ENCODE assay signal across 12 mouse cellular contexts in the genomic region with DNA sequence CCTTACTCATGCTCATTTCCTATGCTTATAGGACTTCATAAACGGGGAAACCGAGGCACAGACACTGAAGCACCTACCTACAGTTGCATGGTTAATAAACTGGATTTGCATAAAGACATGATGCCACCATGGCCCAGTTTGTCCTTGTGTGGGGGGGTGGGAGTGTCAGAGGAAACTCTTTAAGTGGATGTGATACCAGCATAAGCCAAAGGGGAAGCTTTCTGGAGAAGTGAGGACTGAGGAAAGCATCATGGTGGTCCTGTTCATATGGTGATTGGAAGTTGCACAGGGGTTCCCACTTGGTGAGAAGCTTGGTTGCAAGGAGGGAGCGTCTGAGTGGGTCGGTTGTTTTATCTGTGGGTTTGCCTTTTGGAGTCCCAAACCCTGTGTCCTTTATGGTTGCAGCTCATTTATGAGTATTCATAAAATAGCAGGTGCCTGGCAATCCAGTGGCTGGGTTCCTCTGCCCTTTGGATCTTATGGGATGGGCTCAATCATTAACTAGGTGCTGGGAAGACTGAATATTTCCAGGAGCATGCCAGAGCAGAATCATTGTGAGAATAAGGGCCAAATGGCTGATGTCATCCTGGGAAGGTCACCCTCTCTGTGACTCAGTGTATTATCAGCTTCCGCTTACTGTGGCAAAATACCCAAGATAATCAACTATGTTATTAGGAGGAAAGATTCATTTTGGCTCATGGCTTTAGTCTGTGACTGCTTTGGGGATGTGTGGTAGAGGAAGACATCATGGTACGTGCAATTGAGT.
DNase-seq lines count a peak whose midpoint lies in the region; ATAC-seq and TF ChIP-seq lines count a peak whose summit lies in the region.
"Had no signal": no experiment of that assay in that cellular context is flagged by ENCODE, and none has a peak within 500 bp of the region (broad histone marks: within the 10 kb centered on the region; RNA-seq: fewer than 3 reads in every experiment).

No protein-coding gene starts in this region.

- H3K36me3 ChIP-seq in heart, postnatal 0 days (replicated peaks; ENCODE audit: control insufficient read depth, insufficient read depth, low read length): no peaks in the 10 kb centered on the region
- H3K36me3 ChIP-seq in heart, adult 2 months (ENCODE audit: control insufficient read depth, insufficient read depth, low read length): no peaks in the 10 kb centered on the region; the same call in 1 of the 2 replicates
- no peaks in the 10 kb centered on the region for H3K36me3 ChIP-seq in intestine, embryonic 15.5 days
- no peaks in the 10 kb centered on the region for H3K36me3 ChIP-seq in liver, postnatal 0 days (replicated peaks; ENCODE audit: insufficient read depth, low read length)
- H3K36me3 ChIP-seq: heart, embryonic 12.5 days; liver, embryonic 13.5 days had no signal

- DNase-seq in heart, postnatal 0 days (ENCODE audit: low spot score): peak; percentile 18
- no peak for DNase-seq in heart, adult 2 months
- DNase-seq in adrenal gland, postnatal 10 days: peak; percentile 49
- DNase-seq in liver, postnatal 0 days: peak; percentile 30
- DNase-seq in gastrocnemius, postnatal 14 days: no peak
- DNase-seq in cerebellum, adult 11 months: no peak
- DNase-seq in thymus, postnatal 14 days: no peak
- DNase-seq: cerebellum, adult 2 months; liver, embryonic 13.5 days had no signal

- 74% methylated on average over 6 of the region's 6 CpGs for WGBS in heart, postnatal 0 days
- 81% methylated on average over 6 of the region's 6 CpGs for WGBS in heart, adult 2 months
- 63% methylated on average over 6 of the region's 6 CpGs for WGBS in intestine, embryonic 15.5 days
- 66% methylated on average over 6 of the region's 6 CpGs for WGBS in liver, postnatal 0 days (ENCODE audit: insufficient replicate concordance)

- H3K79me2 ChIP-seq in heart, adult 2 months (replicated peaks; ENCODE audit: control insufficient read depth, insufficient read depth, low read length): no peaks in the 10 kb centered on the region

- no peak for TF ChIP-seq POLR2A in heart, adult 2 months (IDR thresholded peaks at IDR 0.05; ENCODE audit: insufficient read depth, low read depth, low read length)

- no peak for TF ChIP-seq EP300 in heart, postnatal 0 days (IDR thresholded peaks at IDR 0.05; ENCODE audit: low read depth)
- no peak for TF ChIP-seq EP300 in heart, adult 2 months (IDR thresholded peaks at IDR 0.05; ENCODE audit: insufficient read depth, low read depth, low read length)
- TF ChIP-seq EP300 in liver, postnatal 0 days (IDR thresholded peaks at IDR 0.05; ENCODE audit: low read depth): no peak

- H3K4me1 ChIP-seq in heart, postnatal 0 days (ENCODE audit: control insufficient read depth, insufficient read depth): peaks cover 6% of the 10 kb centered on the region; the same call in 1 of the 2 replicates
- peaks cover 10% of the 10 kb centered on the region for H3K4me1 ChIP-seq in heart, adult 2 months (ENCODE audit: control insufficient read depth, insufficient read depth, low read length)
- H3K4me1 ChIP-seq in intestine, embryonic 15.5 days (replicated peaks): peaks cover 26% of the 10 kb centered on the region
- H3K4me1 ChIP-seq in liver, postnatal 0 days (ENCODE audit: insufficient read depth): peaks cover 24% of the 10 kb centered on the region

- TF ChIP-seq CTCF in heart, postnatal 0 days (IDR thresholded peaks at IDR 0.05; ENCODE audit: low read depth): no peak
- TF ChIP-seq CTCF in heart, adult 2 months (IDR thresholded peaks at IDR 0.05): no peak
- TF ChIP-seq CTCF in liver, postnatal 0 days (IDR thresholded peaks at IDR 0.05; ENCODE audit: low read depth): no peak

- no peak overlapping the region for H3K9ac ChIP-seq in heart, postnatal 0 days (replicated peaks; ENCODE audit: low read depth, low read length)
- no peak overlapping the region for H3K9ac ChIP-seq in heart, adult 2 months (ENCODE audit: low read depth, low read length)
- H3K9ac ChIP-seq in intestine, embryonic 15.5 days: no peak overlapping the region
- no peak overlapping the region for H3K9ac ChIP-seq in liver, postnatal 0 days (replicated peaks)
- H3K9ac ChIP-seq: forebrain, embryonic 13.5 days; heart, embryonic 12.5 days; liver, embryonic 13.5 days had no signal

- H3K4me2 ChIP-seq in heart, postnatal 0 days (ENCODE audit: low read depth, low read length): no peak overlapping the region
- H3K4me2 ChIP-seq in intestine, embryonic 15.5 days (replicated peaks): peak overlapping the region; percentile 30; the same call in 1 of the 2 replicates
- H3K4me2 ChIP-seq in liver, postnatal 0 days (ENCODE audit: low read depth, low read length): no peak overlapping the region
- H3K4me2 ChIP-seq: forebrain, embryonic 13.5 days; heart, embryonic 12.5 days; liver, embryonic 13.5 days had no signal

- no peak overlapping the region for H3K27ac ChIP-seq in heart, postnatal 0 days (ENCODE audit: low read depth)
- no peak overlapping the region for H3K27ac ChIP-seq in heart, adult 2 months
- peak overlapping the region; percentile 81 for H3K27ac ChIP-seq in intestine, embryonic 15.5 days
- no peak overlapping the region for H3K27ac ChIP-seq in liver, postnatal 0 days (ENCODE audit: low read depth)
- H3K27ac ChIP-seq: forebrain, embryonic 13.5 days; liver, embryonic 13.5 days had no signal

- intact Hi-C loops in heart, adult 2 months (cut with DNase I): loop anchor here (5.0 kb wide), 1 partner anchor 77 kb away; no protein-coding TSS in a partner anchor
- intact Hi-C loops in gastrocnemius, postnatal 14 days (cut with DNase I; ENCODE audit: low total_unique reads): no loop called here

- H3K4me3 ChIP-seq in heart, postnatal 0 days (ENCODE audit: low read depth, low read length): no peak overlapping the region
- no peak overlapping the region for H3K4me3 ChIP-seq in heart, adult 2 months
- H3K4me3 ChIP-seq in intestine, embryonic 15.5 days (replicated peaks): no peak overlapping the region
- no peak overlapping the region for H3K4me3 ChIP-seq in liver, postnatal 0 days (ENCODE audit: low read depth, low read length)
- H3K4me3 ChIP-seq: forebrain, embryonic 13.5 days; heart, embryonic 12.5 days; liver, embryonic 13.5 days had no signal

- no peak for ATAC-seq in heart, postnatal 0 days (ENCODE audit: insufficient read depth, low read depth)
- peak; percentile 89 for ATAC-seq in intestine, embryonic 15.5 days
- ATAC-seq in liver, postnatal 0 days: peak; percentile 86

- H3K9me3 ChIP-seq in heart, postnatal 0 days (replicated peaks; ENCODE audit: control insufficient read depth, low read length): no peaks in the 10 kb centered on the region
- no peaks in the 10 kb centered on the region for H3K9me3 ChIP-seq in intestine, embryonic 15.5 days
- no peaks in the 10 kb centered on the region for H3K9me3 ChIP-seq in liver, postnatal 0 days (ENCODE audit: low read length)
- H3K9me3 ChIP-seq: forebrain, embryonic 13.5 days; heart, embryonic 12.5 days; liver, embryonic 13.5 days had no signal

- no peaks in the 10 kb centered on the region for H3K27me3 ChIP-seq in heart, postnatal 0 days (ENCODE audit: control insufficient read depth, insufficient read depth, low read length)
- no peaks in the 10 kb centered on the region for H3K27me3 ChIP-seq in heart, adult 2 months (ENCODE audit: control insufficient read depth, insufficient read depth, low read length)
- H3K27me3 ChIP-seq in intestine, embryonic 15.5 days (replicated peaks): no peaks in the 10 kb centered on the region
- no peaks in the 10 kb centered on the region for H3K27me3 ChIP-seq in liver, postnatal 0 days (ENCODE audit: insufficient read depth, low read length)
- H3K27me3 ChIP-seq: forebrain, embryonic 13.5 days; heart, embryonic 12.5 days; liver, embryonic 13.5 days had no signal

Comparison
In these comparisons a context has a peak if more than half of its experiments do, and no peak if none do; other contexts are left out.
1. DNase-seq: peak in heart, postnatal 0 days (single experiment), adrenal gland, postnatal 10 days (single experiment) and liver, postnatal 0 days (single experiment); none in heart, adult 2 months (0 of 2), gastrocnemius, postnatal 14 days (single experiment), cerebellum, adult 11 months (single experiment) and thymus, postnatal 14 days (single experiment).